Mouse (Mus musculus) adrenal gland, adult 2 months (tissue): ENCODE data around the gene Pola2. TPM values are rescaled to one million over a fixed set of nuclear protein-coding genes. Genes with fewer than 3 reads are reported as not detected.

Experiments
- DNase-seq: peaks from one replicate; pipeline ENCODE4 v3.0.0; 2021
- polyA plus RNA-seq: library from polyadenylated mRNA; depleted of rRNA; stranded (reverse); fragments of >200 nt; gene quantifications from 2 replicates; pipeline ENCODE4 v1.2.3, GENCODE M21; 2012
- total RNA-seq, 2 experiments: library from RNA; stranded (reverse); gene quantifications; 2 replicates each; pipeline ENCODE4 v1.2.3; 2021

Gene Pola2
- total and polyA plus RNA-seq, 3 experiments: 15.9 to 41.0 (median 20.4) TPM

- no peak for DNase-seq
Measured at GRCm38 (mm10) chr19:5937095-5937835, 26.7 kb downstream of the Pola2 start.

- no peak for DNase-seq
Measured at GRCm38 (mm10) chr19:5935691-5936090, 28.3 kb downstream of the Pola2 start.

GRCm38 (mm10) chr19:5935266-5935665, 28.7 kb downstream of the Pola2 start:
- DNase-seq: peak; percentile 80

GRCm38 (mm10) chr19:5929634-5930596, 34.1 kb downstream of the Pola2 start:
- peak; percentile 82 for DNase-seq

- no peak for DNase-seq
Measured at GRCm38 (mm10) chr19:5928546-5928945, 35.5 kb downstream of the Pola2 start.

DNA sequence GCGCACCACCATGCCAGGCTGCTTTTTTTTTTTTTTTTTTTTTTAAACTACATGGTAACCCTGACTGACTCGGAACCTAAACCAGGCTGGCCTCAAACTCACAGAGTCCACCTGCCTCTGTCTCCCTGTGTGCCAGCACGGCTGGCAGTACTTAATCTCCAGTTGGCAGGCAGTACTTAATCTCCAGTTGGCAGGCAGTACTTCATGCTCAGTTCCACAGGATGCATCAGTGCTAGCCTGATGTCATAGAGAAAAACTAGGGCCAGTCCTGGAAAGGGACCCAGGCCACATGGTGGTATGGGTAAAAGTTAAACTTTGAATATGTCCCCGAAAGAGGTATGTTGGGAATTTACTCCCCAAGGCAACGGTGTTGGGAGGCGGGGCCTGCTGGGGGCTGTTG, 35.9 kb downstream of the Pola2 start:
- no peak for DNase-seq

GRCm38 (mm10) chr19:5927532-5927931, 36.5 kb downstream of the Pola2 start:
- no peak for DNase-seq

- DNase-seq: no peak
Measured at GRCm38 (mm10) chr19:5927026-5927425, 37.0 kb downstream of the Pola2 start.

DNA sequence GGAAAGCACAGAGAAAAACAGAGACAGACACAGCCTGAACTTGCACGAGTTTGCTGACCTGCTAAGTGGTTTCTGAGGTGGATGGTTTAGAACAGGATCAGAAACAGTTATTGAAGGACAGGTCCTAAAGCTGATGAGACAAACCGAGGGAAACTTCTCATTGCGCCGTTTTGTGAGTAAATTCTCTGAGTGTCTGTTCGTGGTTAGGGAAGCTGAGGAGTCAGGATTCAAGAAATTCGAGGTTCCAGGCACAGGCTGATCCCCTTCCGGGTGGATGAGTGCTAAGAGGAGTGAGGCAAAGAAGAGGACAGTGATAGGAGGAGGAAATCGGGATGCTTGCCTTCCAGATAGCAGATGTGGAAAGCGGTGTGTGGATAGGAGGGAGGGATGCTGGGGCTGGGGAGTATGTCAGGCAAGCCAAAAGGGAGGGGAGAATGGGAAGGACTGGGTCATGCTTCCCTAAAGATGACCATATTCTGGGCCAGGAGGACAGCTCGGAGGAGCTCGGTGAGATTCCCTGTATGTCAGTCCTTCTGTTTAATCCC, 38.6 kb downstream of the Pola2 start:
- no peak for DNase-seq

DNA sequence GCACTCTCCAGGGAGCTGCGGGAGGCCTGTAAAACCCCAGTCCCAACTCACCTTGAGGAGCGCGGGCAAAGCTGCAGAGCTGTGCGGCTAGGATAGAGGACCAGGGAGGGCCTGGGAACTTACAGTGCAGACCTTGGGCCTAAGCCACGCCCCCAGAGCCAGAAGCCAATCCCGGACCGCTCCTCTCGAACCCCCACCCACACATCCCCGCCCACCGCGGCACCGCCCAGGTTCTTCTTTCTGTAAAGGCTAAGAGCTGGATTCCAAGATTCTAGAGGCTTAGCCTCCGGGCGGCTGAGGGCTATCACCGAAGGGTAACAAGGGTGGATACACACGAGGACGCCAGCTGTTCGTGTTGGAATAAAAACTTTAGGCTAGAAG, 39.3 kb downstream of the Pola2 start, which contains the start of gene Cdc42ep2:
Gene Cdc42ep2 (minus strand): TSS at position 104 of the 381 bp plus-strand sequence.
- DNase-seq: peak; percentile 98

DNA sequence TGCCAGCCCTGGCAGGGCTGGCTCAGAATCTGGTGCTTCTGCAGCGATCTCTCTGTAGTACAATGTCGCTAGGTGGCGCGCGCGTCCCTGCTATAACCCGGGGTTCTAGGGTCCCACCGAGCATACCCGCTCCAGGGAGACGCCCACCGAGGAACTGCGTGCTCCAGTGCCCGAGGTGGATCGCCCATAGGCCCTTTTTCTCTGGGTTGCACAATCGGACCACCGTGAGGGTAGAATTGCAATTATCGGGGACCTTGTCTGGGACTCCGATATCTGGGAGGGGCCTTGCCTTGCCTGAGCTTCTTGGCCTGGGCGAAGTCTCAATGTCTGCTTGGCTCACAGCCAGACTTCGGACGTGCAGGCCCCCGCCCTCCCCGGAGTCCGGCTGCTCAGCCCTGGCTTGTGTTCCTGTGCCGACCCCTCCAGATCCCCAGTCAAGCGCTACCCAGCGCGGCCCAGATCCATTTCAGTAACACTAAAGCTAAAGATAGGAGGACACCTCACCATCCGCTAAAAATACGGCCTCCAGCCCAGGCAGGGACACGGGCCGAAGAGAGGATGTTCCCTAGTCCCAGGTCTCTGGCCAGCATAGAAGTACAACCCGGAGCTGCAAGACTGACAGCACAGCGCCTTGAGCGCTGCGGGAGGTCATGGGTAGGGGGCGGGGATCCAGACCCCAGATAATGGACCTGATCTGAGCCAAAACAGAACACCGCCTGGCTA, 39.9 kb downstream of the Pola2 start:
- peak; percentile 89 for DNase-seq

DNA sequence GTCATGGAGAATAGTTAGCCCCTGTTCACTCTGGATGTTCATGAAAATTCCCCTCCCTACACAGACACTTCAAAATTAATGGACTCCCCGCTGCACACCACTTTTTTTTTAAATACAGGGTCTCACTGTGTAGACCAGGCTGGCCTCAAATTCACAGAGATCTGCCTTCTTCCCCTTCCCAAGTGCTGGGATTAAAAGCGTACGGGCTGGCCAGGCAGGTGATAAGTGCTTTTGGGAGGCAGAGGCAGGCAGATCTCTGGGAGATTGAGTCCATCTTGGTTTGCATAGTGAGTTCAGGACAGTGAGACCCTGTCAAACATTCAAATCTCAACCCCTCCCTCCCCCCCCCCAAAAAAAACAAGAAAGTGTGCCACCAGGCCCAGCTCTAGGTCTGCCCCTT, 41.0 kb downstream of the Pola2 start:
- no peak for DNase-seq

- no peak for DNase-seq
Measured at GRCm38 (mm10) chr19:5922119-5922942, 41.7 kb downstream of the Pola2 start.

- DNase-seq: peak; percentile 53
Measured at GRCm38 (mm10) chr19:5921715-5922114, 42.3 kb downstream of the Pola2 start.

DNA sequence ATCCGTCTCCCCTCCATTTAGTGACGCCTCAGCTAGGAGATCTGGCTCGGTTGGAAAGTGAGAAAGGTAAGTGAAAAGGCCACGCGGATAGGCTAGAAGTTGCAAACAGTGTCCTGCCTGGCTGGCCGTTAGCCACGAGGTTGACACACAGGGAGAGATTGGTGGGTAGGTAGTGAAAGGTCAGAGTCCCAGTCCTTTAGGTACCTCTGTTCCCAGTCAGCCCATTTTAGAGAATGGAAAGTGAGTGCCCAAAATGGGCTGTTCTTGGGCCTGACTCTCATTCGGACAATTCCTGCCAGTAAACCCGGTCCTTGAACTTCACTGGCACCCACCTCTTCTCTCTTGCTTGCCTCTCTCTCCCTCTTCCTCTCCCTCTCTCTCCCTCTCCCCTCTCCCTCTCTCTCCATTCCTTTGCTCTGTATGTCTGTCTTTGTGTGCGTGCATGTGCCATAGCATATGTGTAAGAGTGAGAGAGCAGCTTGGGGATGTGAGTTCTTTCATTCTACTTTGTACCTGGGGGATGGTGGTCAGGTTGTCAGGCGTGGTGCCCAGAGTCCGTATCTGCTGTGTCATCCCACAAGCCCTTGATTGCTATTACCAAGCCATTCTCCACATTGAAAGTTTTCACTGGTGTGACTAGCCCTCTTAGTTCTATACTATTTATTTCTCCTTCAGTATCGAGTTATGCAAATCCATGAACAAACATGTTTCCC, 50.8 kb downstream of the Pola2 start, which contains the start of gene Dpf2:
Gene Dpf2 (minus strand): TSS at position 4 of the 713 bp plus-strand sequence.
- DNase-seq: no peak

DNA sequence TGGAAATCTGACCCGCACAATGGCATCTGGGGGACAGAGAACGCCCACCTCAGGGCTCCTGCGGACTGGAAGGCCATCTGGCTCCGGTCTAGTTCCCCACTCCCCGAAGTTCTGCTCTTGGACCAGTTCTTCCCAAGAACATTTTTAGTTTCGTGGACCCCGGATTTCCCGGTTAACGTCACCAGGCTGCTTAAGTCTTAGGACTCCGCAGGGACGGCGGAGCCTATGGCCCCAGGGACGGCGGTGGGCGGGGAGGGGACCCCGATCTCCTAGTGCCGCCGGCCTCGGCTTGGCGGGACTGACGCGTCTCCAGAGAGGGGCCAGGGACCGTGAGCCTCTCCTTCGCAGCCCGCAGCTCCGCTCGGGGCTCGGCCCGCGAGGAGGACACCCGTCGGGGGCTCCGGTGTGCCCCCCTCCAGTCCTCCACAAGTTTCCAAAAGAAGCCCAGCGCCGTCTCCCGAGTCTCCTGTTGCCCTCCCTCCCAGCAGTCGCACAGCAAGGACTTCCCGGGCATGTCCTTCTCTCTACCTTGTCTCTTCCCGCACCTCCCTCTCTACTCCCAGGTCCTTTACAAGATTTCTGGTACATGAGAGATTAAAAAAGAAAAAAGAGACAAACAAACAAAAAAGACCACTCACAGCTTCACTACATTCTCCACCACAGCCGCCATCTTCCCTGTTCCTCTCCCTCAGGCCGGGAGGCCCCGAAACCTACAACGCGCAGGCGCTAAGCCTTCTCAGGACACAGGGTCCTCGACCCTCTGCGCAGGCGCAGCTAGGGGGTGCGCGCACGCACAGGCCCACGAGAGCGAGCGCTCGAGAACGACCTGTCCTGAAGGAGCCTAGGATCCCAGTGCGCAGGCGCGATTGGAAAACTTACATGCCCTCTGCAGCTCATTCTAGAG, 51.6 kb downstream of the Pola2 start:
- peak; percentile 99 for DNase-seq

GRCm38 (mm10) chr19:5911430-5912102, 52.4 kb downstream of the Pola2 start:
- no peak for DNase-seq

- DNase-seq: no peak
Measured at GRCm38 (mm10) chr19:5910221-5910620, 53.8 kb downstream of the Pola2 start.

- no peak for DNase-seq
Measured at GRCm38 (mm10) chr19:5907275-5907674, 56.7 kb downstream of the Pola2 start.
